Mouse (Mus musculus) MEL (cell line): ENCODE measurements at regions not wholly inside any gene's neighbourhood (a gene's known extent, or its start where the extent isn't known, plus 50 kb on each side); places are given as distances from the start of the nearest gene placed in this dataset.

Source experiments
- DNase-seq: peaks from one replicate; pipeline ENCODE4 v3.0.0; 2011; ENCODE audit warnings: low read depth, low spot score
- H3K27ac ChIP-seq: 2 replicates; pipeline ENCODE4 v1.5.1; 2012; ENCODE audit warnings: low read depth, mild to moderate bottlenecking, control low read depth, low read length, moderate library complexity; ENCODE audit not compliant: control insufficient read depth
- H3K27me3 ChIP-seq, 2 experiments: fragments of 150-350 bp in 1 of 2; sonication (generic) in 1 of 2; 2 replicates each; pipeline ENCODE4 v1.6.1; 2012; ENCODE audit warnings: low read length in 2 of 2, mild to moderate bottlenecking in 2 of 2, improper control_type of control experiment in 1 of 2, moderate library complexity in 1 of 2; ENCODE audit not compliant: insufficient read depth in 2 of 2, control insufficient read depth in 1 of 2
- H3K36me3 ChIP-seq, 2 experiments: 2 replicates each; pipeline ENCODE4 v1.6.1; 2012 to 2014; ENCODE audit warnings: low read length in 2 of 2, improper control_type of control experiment in 1 of 2, inconsistent platforms in 1 of 2, mild to moderate bottlenecking in 1 of 2; ENCODE audit not compliant: insufficient read depth in 2 of 2, control insufficient read depth in 1 of 2
- H3K4me1 ChIP-seq, 2 experiments: fragments of 150-350 bp in 1 of 2; sonication (generic) in 1 of 2; 2 replicates each; pipeline ENCODE4 v1.6.1; 2012; ENCODE audit warnings: low read length in 2 of 2, improper control_type of control experiment in 1 of 2, mild to moderate bottlenecking in 1 of 2; ENCODE audit not compliant: insufficient read depth in 2 of 2, control insufficient read depth in 1 of 2
- H3K4me3 ChIP-seq, 2 experiments: fragments of 150-350 bp in 1 of 2; sonication (generic) in 1 of 2; 2 replicates each; pipeline ENCODE4 v1.5.1; 2012; ENCODE audit warnings: low read depth in 2 of 2, low read length in 2 of 2, mild to moderate bottlenecking in 2 of 2, moderate library complexity in 2 of 2, control low read depth in 1 of 2, improper control_type of control experiment in 1 of 2; ENCODE audit not compliant: control insufficient read depth in 1 of 2, insufficient read depth in 1 of 2
- H3K79me2 ChIP-seq: 2 replicates; pipeline ENCODE4 v1.6.1; 2012; ENCODE audit warnings: mild to moderate bottlenecking, low read length, moderate library complexity; ENCODE audit not compliant: control insufficient read depth, poor library complexity, insufficient read depth
- H3K9ac ChIP-seq: 2 replicates; pipeline ENCODE4 v1.6.1; 2012; ENCODE audit warnings: low read depth, mild to moderate bottlenecking, control low read depth, low read length, moderate library complexity; ENCODE audit not compliant: control insufficient read depth, poor library complexity, severe bottlenecking
- H3K9me3 ChIP-seq: fragments of 150-350 bp; sonication (generic); replicated peaks from 2 replicates; pipeline ENCODE4 v1.6.1; 2012; ENCODE audit warnings: mild to moderate bottlenecking, low read length, improper control_type of control experiment, moderate library complexity; ENCODE audit not compliant: insufficient read depth
- BHLHE40 ChIP-seq: IDR thresholded peaks from 2 replicates; pipeline ENCODE4 v1.6.1; 2012; ENCODE audit warnings: low read depth, mild to moderate bottlenecking, inconsistent platforms, low read length, improper control_type of control experiment, borderline replicate concordance
- CHD2 ChIP-seq: IDR thresholded peaks from 2 replicates; pipeline ENCODE4 v1.6.1; 2011; ENCODE audit warnings: low read length, improper control_type of control experiment
- E2F4 ChIP-seq: IDR thresholded peaks from 2 replicates; pipeline ENCODE4 v1.6.1; 2011; ENCODE audit warnings: low read depth, low read length, improper control_type of control experiment, borderline replicate concordance
- EP300 ChIP-seq, 2 experiments: IDR thresholded peaks; 2 replicates each; pipeline ENCODE4 v1.6.1; 2011; ENCODE audit warnings: improper control_type of control experiment in 2 of 2, low read length in 2 of 2, low read depth in 1 of 2, mild to moderate bottlenecking in 1 of 2
- ETS1 ChIP-seq: IDR thresholded peaks from 2 replicates; pipeline ENCODE4 v1.6.1; 2012; ENCODE audit warnings: low read depth, mild to moderate bottlenecking, inconsistent platforms, low read length, improper control_type of control experiment, moderate library complexity
- GATA1 ChIP-seq: IDR thresholded peaks from 2 replicates; pipeline ENCODE4 v1.6.1; 2011; ENCODE audit warnings: low read depth, low read length, improper control_type of control experiment
- MAFK ChIP-seq: IDR thresholded peaks from 2 replicates; pipeline ENCODE4 v1.6.1; 2011; ENCODE audit warnings: low read depth, mild to moderate bottlenecking, low read length, improper control_type of control experiment, borderline replicate concordance
- MXI1 ChIP-seq: IDR thresholded peaks from 2 replicates; pipeline ENCODE4 v1.6.1; 2011; ENCODE audit warnings: mild to moderate bottlenecking, low read depth, low read length, improper control_type of control experiment
- MYB ChIP-seq: IDR thresholded peaks from 2 replicates; pipeline ENCODE4 v1.6.1; 2011; ENCODE audit warnings: mild to moderate bottlenecking, low read depth, low read length, improper control_type of control experiment
- POLR2AphosphoS2 ChIP-seq: IDR thresholded peaks from 2 replicates; pipeline ENCODE4 v1.6.1; 2011; ENCODE audit warnings: low read length, improper control_type of control experiment
- TAL1 ChIP-seq: IDR thresholded peaks from 2 replicates; pipeline ENCODE4 v1.6.1; 2012; ENCODE audit warnings: mild to moderate bottlenecking, inconsistent platforms, low read length, moderate library complexity, mixed read lengths
- TCF12 ChIP-seq: IDR thresholded peaks from 2 replicates; pipeline ENCODE4 v1.6.1; 2014; ENCODE audit warnings: low read depth, mild to moderate bottlenecking, inconsistent platforms, low read length, improper control_type of control experiment, moderate library complexity
- USF1 ChIP-seq: IDR thresholded peaks from 2 replicates; pipeline ENCODE4 v1.6.1; 2014; ENCODE audit warnings: low read depth, mild to moderate bottlenecking, inconsistent platforms, low read length, improper control_type of control experiment, moderate library complexity
- ZKSCAN1 ChIP-seq: IDR thresholded peaks from 2 replicates; pipeline ENCODE4 v1.6.1; 2012; ENCODE audit warnings: low read depth, mild to moderate bottlenecking, inconsistent platforms, low read length, improper control_type of control experiment, moderate library complexity
- ZNF384 ChIP-seq: IDR thresholded peaks from 2 replicates; pipeline ENCODE4 v1.6.1; 2012; ENCODE audit warnings: low read depth, mild to moderate bottlenecking, inconsistent platforms, low read length, improper control_type of control experiment

- no peak for DNase-seq
- no peak overlapping the region for H3K9ac ChIP-seq
- H3K27me3 ChIP-seq: no peaks in the 10 kb centered on the region
- no peak overlapping the region for H3K27ac ChIP-seq
- H3K9me3 ChIP-seq: no peaks in the 10 kb centered on the region
- H3K79me2 ChIP-seq: no peaks in the 10 kb centered on the region
- TF ChIP-seq TCF12: no peak
- no peak overlapping the region for H3K4me3 ChIP-seq
- H3K4me1 ChIP-seq: no peaks in the 10 kb centered on the region
- H3K36me3 ChIP-seq: no peaks in the 10 kb centered on the region
Observed at GRCm38 (mm10) chr1:90288892-90289731, 85.3 kb downstream of the Ackr3 start.

DNA sequence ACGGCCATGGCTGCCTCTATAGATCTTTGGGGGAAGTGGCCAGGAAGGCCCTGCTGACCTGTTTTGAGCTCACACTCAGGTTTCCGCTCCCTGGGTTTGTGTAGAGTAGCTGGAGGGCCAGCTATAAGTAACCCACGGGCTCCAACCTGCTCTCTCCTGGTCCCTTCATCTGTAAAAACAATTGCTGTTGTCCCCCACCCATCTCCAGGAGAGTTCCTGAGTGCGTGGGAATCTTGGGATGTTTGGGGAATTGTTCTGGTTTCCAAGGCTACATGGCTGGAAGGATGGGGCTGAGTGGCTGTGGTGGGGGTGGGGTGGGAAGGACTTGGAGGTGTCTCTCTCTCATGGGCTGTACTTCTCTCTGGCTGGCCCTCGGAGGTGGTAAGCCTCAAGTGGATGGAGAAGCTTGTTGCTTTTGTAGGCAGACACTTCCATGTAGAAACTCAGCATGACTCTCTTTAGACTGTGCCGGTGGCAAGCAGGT lies 86.0 kb downstream of the Ackr3 start:
- TF ChIP-seq MYB (no peak), BHLHE40 (no peak), GATA1 (no peak), ETS1 (no peak), MAFK (no peak), TAL1 (no peak), POLR2AphosphoS2 (no peak), E2F4 (no peak), EP300 (IDR thresholded peaks at IDR 0.05; ENCODE audit: low read depth in 1 of 2, low read length in 2 of 2) (no peak), CHD2 (no peak), TCF12 (no peak), MXI1 (no peak), ZNF384 (no peak), USF1 (no peak), ZKSCAN1 (no peak)
- H3K9ac ChIP-seq: no peak overlapping the region
- H3K4me1 ChIP-seq: no peaks in the 10 kb centered on the region

More for the DNA sequence above, 86.0 kb downstream of the Ackr3 start:
- Histone ChIP-seq H3K36me3 (no peaks in the 10 kb centered on the region), H3K27me3 (no peaks in the 10 kb centered on the region), H3K27ac (no peak overlapping the region), H3K4me3 (no peak overlapping the region), H3K79me2 (no peaks in the 10 kb centered on the region), H3K9me3 (no peaks in the 10 kb centered on the region)
- DNase-seq: no peak
